Mouse (Mus musculus) retina, embryonic 14.5 days (tissue): ENCODE data around the gene Slc28a1.
"Not testable (repeated sequence)": the region's sequence is repeated elsewhere in the genome, so short reads cannot be mapped to it uniquely, and the experiment has no call there.

ENCODE experiments used
- DNase-seq: peaks from one replicate; pipeline ENCODE4 v3.0.0-alpha.2; 2015; ENCODE audit warnings: low spot score

Slc28a1 gene

GRCm38 (mm10) chr7:81169351-81169750 is 54.8 kb downstream of the Slc28a1 start:
- no peak for DNase-seq

- DNase-seq, result no peak
Observed at GRCm38 (mm10) chr7:81173931-81174330, 59.3 kb downstream of the Slc28a1 start.

- DNase-seq, result no peak
Observed at GRCm38 (mm10) chr7:81174654-81175053, 60.1 kb downstream of the Slc28a1 start.

- DNase-seq, result no peak
Observed at GRCm38 (mm10) chr7:81176187-81176769, 61.7 kb downstream of the Slc28a1 start.

GRCm38 (mm10) chr7:81179494-81179893 is 64.9 kb downstream of the Slc28a1 start:
- no peak for DNase-seq

GRCm38 (mm10) chr7:81182492-81183175 is 68.0 kb downstream of the Slc28a1 start:
- DNase-seq, result no peak

- no peak for DNase-seq
Observed at GRCm38 (mm10) chr7:81183181-81183580, 68.6 kb downstream of the Slc28a1 start.

- DNase-seq, result no peak
Observed at GRCm38 (mm10) chr7:81184136-81184535, 69.5 kb downstream of the Slc28a1 start.

- no peak for DNase-seq
Observed at GRCm38 (mm10) chr7:81184651-81185050, 70.1 kb downstream of the Slc28a1 start.

- not testable (repeated sequence) for DNase-seq
Observed at GRCm38 (mm10) chr7:81186036-81186435, 71.4 kb downstream of the Slc28a1 start.

GRCm38 (mm10) chr7:81189180-81189579 is 74.6 kb downstream of the Slc28a1 start:
- DNase-seq, result no peak

GRCm38 (mm10) chr7:81195509-81195908 is 80.9 kb downstream of the Slc28a1 start:
- no peak for DNase-seq

GRCm38 (mm10) chr7:81196796-81197195 is 82.2 kb downstream of the Slc28a1 start:
- DNase-seq, result no peak

GRCm38 (mm10) chr7:81198538-81198937 is 83.9 kb downstream of the Slc28a1 start:
- DNase-seq, result no peak

GRCm38 (mm10) chr7:81199109-81199508 is 84.5 kb downstream of the Slc28a1 start:
- DNase-seq, result no peak

GRCm38 (mm10) chr7:81199757-81200156 is 85.2 kb downstream of the Slc28a1 start:
- no peak for DNase-seq

- DNase-seq, result no peak
Observed at GRCm38 (mm10) chr7:81202389-81202788, 87.8 kb downstream of the Slc28a1 start.

GRCm38 (mm10) chr7:81203576-81203975 is 89.0 kb downstream of the Slc28a1 start:
- DNase-seq, result not testable (repeated sequence)

GRCm38 (mm10) chr7:81208944-81209343 is 94.3 kb downstream of the Slc28a1 start:
- peak; percentile 76 for DNase-seq

GRCm38 (mm10) chr7:81209979-81210685 is 95.5 kb downstream of the Slc28a1 start:
- DNase-seq, result no peak

GRCm38 (mm10) chr7:81211760-81212159 is 97.2 kb downstream of the Slc28a1 start:
- DNase-seq, result peak; percentile 35

- DNase-seq, result peak; percentile 69
Observed at GRCm38 (mm10) chr7:81212261-81212681, 97.7 kb downstream of the Slc28a1 start.

GRCm38 (mm10) chr7:81212697-81213346 is 98.2 kb downstream of the Slc28a1 start:
- peak; percentile 95 for DNase-seq
